Mouse (Mus musculus) forebrain, embryonic 16.5 days (tissue): ENCODE results near the gene Agl. TPM values are rescaled to one million over a fixed set of nuclear protein-coding genes. Genes with fewer than 3 reads are reported as not detected.

Experiments
- ATAC-seq: fragments of 200-750 bp; cut with Nextera tagmentation; 2 replicates; pipeline ENCODE4 v1.8.0; 2017; ENCODE audit warnings: mild to moderate bottlenecking, moderate library complexity
- H3K27ac ChIP-seq: fragments of 300-500 bp; sonication (generic); 2 replicates; pipeline ENCODE4 v1.5.1; 2014; ENCODE audit warnings: low read length, control low read depth
- H3K27me3 ChIP-seq: fragments of 300-500 bp; sonication (generic); replicated peaks from 2 replicates; pipeline ENCODE4 v1.6.1; 2014; ENCODE audit warnings: low read length; ENCODE audit not compliant: control insufficient read depth, insufficient read depth
- H3K36me3 ChIP-seq: fragments of 300-500 bp; sonication (generic); 2 replicates; pipeline ENCODE4 v1.6.1; 2014; ENCODE audit not compliant: control insufficient read depth, insufficient read depth
- H3K4me1 ChIP-seq: fragments of 300-500 bp; sonication (generic); replicated peaks from 2 replicates; pipeline ENCODE4 v1.6.1; 2014; ENCODE audit warnings: low read length; ENCODE audit not compliant: control insufficient read depth, insufficient read depth
- H3K4me2 ChIP-seq: fragments of 300-500 bp; sonication (generic); 2 replicates; pipeline ENCODE4 v1.6.1; 2014; ENCODE audit warnings: mild to moderate bottlenecking, low read length, control low read depth
- H3K4me3 ChIP-seq: fragments of 300-500 bp; sonication (generic); replicated peaks from 2 replicates; pipeline ENCODE4 v1.5.1; 2014; ENCODE audit warnings: mild to moderate bottlenecking, low read length, control low read depth
- H3K9ac ChIP-seq: fragments of 300-500 bp; sonication (generic); replicated peaks from 2 replicates; pipeline ENCODE4 v1.6.1; 2014; ENCODE audit warnings: low read depth, low read length, control low read depth
- H3K9me3 ChIP-seq: fragments of 300-500 bp; sonication (generic); 2 replicates; pipeline ENCODE4 v1.6.1; 2016; ENCODE audit warnings: low read length; ENCODE audit not compliant: control insufficient read depth
- WGBS: fragments of 180-500 bp; shearing (Covaris S2); extraction: QIAGEN DNeasy Blood & Tissue Kit; methylation state at CpG from one replicate; pipeline ENCODE4 v1.1.7; 2014; 5-methylcytosine and 5-hydroxymethylcytosine counted together
- polyA plus RNA-seq: library from polyadenylated mRNA; unstranded; fragments of >200 nt; fragmentation: Nextera tagmentation; extraction: Ambion mirVana; gene quantifications from 2 replicates; pipeline ENCODE4 v1.2.1, GENCODE M21; 2015

Agl gene
- polyA plus RNA-seq, 1 experiment from 2014 or later: 15.0 TPM

DNA sequence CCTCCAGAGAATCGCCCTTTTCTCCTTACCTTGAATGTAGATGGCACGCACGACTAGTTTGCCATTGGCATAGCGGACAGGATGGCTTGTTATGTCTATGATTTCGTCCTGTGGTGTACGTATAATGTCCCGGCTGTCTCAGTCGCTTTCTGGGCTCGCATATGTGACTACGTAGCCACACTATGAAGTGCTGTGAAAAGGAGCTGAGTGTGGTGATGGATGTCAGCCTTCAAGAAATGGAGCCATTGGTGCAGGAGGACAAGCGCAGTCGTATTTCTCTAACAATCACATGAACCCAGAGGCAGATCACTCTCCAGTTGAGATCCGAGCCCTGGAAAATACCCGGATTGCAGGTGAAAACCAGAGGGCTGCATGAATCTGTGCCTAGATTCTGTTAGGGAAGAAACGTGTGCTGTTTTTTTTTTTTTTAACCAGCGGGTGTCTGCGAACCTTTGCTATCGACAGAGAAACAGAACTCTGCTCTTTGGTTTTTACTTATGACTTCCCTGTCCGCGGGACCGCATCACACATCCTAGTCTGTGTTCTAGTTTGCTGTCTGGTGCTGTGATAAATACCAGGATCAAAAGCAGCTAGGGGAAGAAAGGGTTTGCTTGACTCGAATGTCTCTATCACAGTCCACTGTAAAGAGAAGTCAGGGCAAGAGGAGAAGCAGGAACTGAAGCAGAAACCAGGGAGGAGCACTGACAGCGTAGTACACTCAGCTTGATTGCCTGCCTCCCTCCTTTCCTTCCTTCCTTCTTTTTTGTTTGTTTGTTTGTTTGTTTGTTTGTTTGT lies 28.9 kb upstream of the Agl start:
- no peaks in the 10 kb centered on the region for H3K27me3 ChIP-seq
- ATAC-seq: no peak
- no peak overlapping the region for H3K4me3 ChIP-seq
- no peaks in the 10 kb centered on the region for H3K9me3 ChIP-seq
- H3K36me3 ChIP-seq: no peaks in the 10 kb centered on the region
- peaks cover 3% of the 10 kb centered on the region for H3K4me1 ChIP-seq
- no peak overlapping the region for H3K27ac ChIP-seq
- WGBS: 83% methylated on average over 23 of the region's 23 CpGs
- H3K4me2 ChIP-seq: no peak overlapping the region
- no peak overlapping the region for H3K9ac ChIP-seq

DNA sequence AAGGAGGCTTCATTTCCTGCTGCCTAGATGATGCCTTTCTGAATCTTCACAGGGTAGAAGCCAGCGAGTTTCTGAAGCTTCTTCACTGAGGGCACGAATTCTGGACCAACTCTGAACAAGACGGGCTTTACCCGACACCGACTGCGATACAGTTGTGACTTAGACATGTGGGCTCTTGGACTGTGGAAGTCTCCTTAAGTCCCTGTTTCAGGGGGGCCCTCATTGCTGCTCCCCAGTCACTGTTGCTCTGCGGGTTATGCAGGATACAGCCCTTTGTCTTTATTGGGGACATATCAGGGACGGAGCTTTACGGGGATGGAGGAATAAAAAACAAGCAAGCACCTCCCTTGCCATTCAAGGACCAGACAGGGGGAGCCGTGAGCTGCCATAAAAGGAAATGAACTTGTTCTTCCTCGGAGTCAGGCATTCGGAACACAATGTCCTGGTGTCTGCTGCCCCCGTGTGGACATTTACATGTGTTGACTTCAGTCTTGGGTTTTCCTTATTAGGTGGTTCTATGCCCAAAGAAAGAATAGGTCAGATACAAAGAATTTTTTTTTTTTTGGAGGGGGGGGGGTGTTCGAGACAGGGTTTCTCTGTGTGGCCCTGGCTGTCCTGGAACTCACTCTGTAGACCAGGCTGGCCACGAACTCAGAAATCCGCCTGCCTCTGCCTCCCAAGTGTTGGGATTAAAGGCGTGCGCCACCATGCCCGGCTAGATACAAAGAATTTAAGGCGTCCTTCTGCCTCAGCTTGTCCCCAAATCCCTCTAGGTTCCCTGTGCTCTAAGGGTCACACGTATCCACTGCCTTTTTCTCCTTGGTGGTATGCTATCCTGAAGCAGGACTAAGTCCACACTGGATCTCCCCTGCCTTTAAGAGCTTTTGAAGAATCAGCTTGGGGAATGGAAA lies 28.1 kb upstream of the Agl start:
- ATAC-seq: peak; percentile 93
- H3K4me3 ChIP-seq: peak overlapping the region; percentile 44
- H3K27ac ChIP-seq: no peak overlapping the region
- WGBS: 27% methylated on average over 21 of the region's 21 CpGs
- H3K4me2 ChIP-seq: peak overlapping the region; percentile 84
- H3K9me3 ChIP-seq: no peaks in the 10 kb centered on the region
- peak overlapping the region; percentile 64 for H3K9ac ChIP-seq
- H3K36me3 ChIP-seq: no peaks in the 10 kb centered on the region
- H3K4me1 ChIP-seq: peaks cover 3% of the 10 kb centered on the region
- H3K27me3 ChIP-seq: no peaks in the 10 kb centered on the region

DNA sequence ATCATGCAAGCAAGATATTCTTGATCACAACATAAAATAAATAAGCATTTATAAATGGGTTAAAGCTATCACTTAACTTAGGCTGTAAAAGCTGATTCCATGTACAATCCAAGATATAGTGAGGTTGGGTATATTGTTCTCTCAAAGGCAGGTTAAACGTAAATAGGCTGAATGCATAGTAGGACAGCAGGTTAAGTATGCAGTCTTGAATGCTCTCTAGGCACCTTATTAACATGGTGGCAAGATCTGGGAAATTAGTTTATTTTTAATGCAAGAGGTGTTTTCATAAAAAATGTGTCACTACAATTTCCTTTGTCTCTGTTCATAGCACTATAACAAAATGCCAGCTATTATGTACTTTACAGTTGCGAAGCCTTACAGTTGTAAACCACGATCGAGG lies 27.4 kb upstream of the Agl start:
- ATAC-seq: no peak
- H3K36me3 ChIP-seq: no peaks in the 10 kb centered on the region
- WGBS: 75% methylated on average over 4 of the region's 4 CpGs
- H3K4me3 ChIP-seq: peak overlapping the region; percentile 44
- H3K4me1 ChIP-seq: peaks cover 3% of the 10 kb centered on the region
- H3K9me3 ChIP-seq: no peaks in the 10 kb centered on the region
- peak overlapping the region; percentile 84 for H3K4me2 ChIP-seq
- H3K9ac ChIP-seq: peak overlapping the region; percentile 64; the same call in 1 of the 2 replicates
- no peaks in the 10 kb centered on the region for H3K27me3 ChIP-seq
- no peak overlapping the region for H3K27ac ChIP-seq

DNA sequence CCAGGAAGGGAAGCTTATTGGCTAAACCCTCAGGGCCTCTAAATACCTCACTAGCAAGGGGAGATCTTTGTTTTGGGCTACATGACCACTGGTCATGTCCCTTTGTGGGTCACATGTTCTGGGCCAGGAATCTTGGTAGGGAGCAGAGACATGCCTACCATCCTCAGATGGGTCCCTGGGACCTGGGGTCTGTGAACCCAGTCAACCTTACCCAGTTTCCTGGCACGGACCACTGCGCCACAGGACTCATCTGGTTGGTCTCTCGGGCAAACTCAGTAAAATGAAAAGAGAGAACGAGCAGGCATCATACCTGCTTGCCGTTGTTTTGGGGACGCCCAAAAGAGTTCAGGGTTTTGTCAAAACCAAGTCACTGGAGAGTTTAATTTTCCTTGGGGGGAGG lies 26.3 kb upstream of the Agl start:
- H3K9me3 ChIP-seq: no peaks in the 10 kb centered on the region
- no peak overlapping the region for H3K4me2 ChIP-seq
- no peaks in the 10 kb centered on the region for H3K36me3 ChIP-seq
- peaks cover 3% of the 10 kb centered on the region for H3K4me1 ChIP-seq
- H3K27me3 ChIP-seq: no peaks in the 10 kb centered on the region
- H3K27ac ChIP-seq: no peak overlapping the region
- no peak overlapping the region for H3K9ac ChIP-seq
- WGBS: 91% methylated on average over 6 of the region's 6 CpGs
- no peak for ATAC-seq
- no peak overlapping the region for H3K4me3 ChIP-seq

DNA sequence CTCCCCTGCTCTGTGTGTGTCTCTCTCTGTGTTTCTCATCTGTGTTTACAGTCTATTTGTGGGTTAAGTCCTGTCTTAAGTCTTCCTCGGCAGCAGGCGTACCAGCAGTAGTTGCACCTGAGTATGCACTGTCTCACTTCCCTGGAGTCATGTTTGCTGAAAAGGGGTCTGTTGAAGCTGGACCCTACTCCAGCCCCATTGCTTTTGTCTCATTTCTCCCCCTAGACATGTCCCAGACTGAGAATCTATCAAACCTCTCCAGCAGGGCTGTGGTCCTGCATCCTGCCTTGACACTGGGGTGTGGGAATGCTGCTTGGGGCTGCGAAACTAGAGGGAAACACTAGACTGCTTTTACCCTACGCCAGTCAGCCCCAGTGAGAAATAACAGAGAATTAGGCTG lies 25.5 kb upstream of the Agl start:
- no peaks in the 10 kb centered on the region for H3K27me3 ChIP-seq
- no peaks in the 10 kb centered on the region for H3K9me3 ChIP-seq
- H3K27ac ChIP-seq: no peak overlapping the region
- no peak overlapping the region for H3K9ac ChIP-seq
- no peaks in the 10 kb centered on the region for H3K36me3 ChIP-seq
- ATAC-seq: no peak
- no peak overlapping the region for H3K4me3 ChIP-seq
- H3K4me1 ChIP-seq: peaks cover 3% of the 10 kb centered on the region
- H3K4me2 ChIP-seq: no peak overlapping the region
- 84% methylated on average over 4 of the region's 4 CpGs for WGBS

DNA sequence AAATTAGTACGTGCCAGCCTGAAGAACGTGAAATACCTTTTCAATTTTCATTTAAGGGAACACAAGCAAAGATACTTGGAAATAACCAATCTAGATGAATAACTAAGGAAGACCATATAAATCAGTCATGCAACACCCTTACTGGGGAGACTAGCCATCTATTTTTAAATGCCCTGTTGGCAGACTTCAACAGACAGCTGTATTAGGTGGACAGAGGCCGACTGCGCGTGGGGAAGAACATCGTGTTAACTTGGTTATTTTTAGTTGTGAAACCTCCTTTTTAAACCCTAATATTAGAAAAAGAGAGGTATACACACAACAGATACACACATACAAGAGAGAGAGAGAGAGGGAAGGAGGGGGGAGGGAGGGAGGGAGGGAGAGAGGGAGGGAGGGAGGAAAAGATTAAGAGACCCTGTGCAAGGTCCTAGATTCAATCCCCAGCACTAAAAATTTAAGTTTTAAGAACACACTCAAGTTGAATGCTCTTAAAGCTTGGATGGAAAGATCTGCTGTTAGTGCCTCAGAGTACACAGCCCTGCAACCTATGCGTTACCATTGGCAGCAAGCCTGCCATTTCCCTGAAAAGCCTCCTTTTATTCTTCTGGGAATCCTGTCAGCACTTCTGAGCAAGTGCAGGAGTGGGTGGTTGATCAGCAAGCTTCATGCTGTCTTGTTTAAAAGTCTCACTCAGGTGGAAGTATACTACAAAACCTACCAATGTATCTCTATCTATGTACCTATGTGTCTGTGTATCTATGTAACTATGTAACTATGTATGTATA lies 24.8 kb upstream of the Agl start:
- H3K36me3 ChIP-seq: no peaks in the 10 kb centered on the region
- no peak overlapping the region for H3K9ac ChIP-seq
- H3K27me3 ChIP-seq: no peaks in the 10 kb centered on the region
- no peak overlapping the region for H3K4me2 ChIP-seq
- peaks cover 3% of the 10 kb centered on the region for H3K4me1 ChIP-seq
- ATAC-seq: no peak
- no peak overlapping the region for H3K27ac ChIP-seq
- no peaks in the 10 kb centered on the region for H3K9me3 ChIP-seq
- 83% methylated on average over 7 of the region's 7 CpGs for WGBS
- H3K4me3 ChIP-seq: no peak overlapping the region

DNA sequence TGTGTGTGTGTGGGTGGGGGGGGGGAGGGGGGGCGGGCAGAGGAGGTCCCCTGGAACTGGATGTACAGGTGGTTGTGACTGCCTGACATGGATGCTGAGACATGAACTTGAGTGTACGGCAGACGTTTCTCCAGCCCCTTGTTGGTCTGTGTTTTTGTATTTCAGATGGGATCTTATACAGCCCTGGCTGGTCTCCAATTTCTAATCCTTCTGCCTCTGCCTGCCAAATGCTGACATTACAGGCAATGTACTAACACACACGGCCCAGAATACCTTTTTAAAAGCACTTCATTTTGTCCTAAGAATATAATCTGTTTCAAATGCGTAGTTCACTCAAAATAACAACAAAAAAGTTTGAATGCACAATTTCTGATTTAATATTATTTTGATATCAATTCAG lies 23.4 kb upstream of the Agl start:
- no peak for ATAC-seq
- Histone ChIP-seq H3K27ac (no peak overlapping the region), H3K4me1 (peaks cover 3% of the 10 kb centered on the region), H3K9ac (no peak overlapping the region), H3K27me3 (no peaks in the 10 kb centered on the region), H3K4me3 (no peak overlapping the region), H3K36me3 (no peaks in the 10 kb centered on the region), H3K9me3 (no peaks in the 10 kb centered on the region), H3K4me2 (no peak overlapping the region)
- WGBS: 43% methylated on average over 5 of the region's 5 CpGs

DNA sequence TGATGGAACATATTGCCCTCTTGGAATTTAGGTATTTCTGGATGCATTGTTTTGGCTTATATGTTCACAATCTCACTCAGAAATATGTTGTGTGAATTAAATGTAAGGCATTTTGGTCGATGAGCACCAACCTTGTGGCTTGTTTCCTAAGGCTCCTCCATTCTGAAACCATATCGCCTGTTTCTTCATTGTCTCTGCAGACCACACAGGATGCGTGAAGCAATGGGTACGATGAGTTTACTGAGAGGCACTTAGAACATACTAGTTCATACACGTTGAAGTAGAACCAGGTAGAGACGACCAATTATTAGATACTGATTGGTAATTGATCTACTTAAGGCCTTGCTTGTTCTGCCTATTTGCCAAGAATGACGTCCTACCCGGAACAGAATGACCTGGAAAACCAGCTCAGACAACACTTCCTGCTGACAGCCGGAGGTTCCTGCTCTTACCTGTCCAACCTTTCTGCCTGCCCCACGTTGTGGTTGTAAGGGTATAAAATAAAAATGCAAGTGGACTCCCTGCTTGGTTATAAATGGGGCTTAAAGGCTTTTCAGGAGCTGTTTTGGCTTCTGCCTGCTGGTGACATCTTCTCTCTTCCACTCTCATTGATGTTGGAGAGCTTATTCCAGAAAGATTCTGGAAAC lies 21.4 kb upstream of the Agl start:
- H3K27me3 ChIP-seq: no peaks in the 10 kb centered on the region
- ATAC-seq: no peak
- H3K9ac ChIP-seq: no peak overlapping the region
- H3K27ac ChIP-seq: no peak overlapping the region
- no peaks in the 10 kb centered on the region for H3K36me3 ChIP-seq
- no peaks in the 10 kb centered on the region for H3K4me1 ChIP-seq
- no peaks in the 10 kb centered on the region for H3K9me3 ChIP-seq
- 85% methylated on average over 10 of the region's 10 CpGs for WGBS
- H3K4me2 ChIP-seq: no peak overlapping the region
- H3K4me3 ChIP-seq: no peak overlapping the region
